Comparison of ENCODE assay signal across 34 mouse cellular contexts in the genomic region with DNA sequence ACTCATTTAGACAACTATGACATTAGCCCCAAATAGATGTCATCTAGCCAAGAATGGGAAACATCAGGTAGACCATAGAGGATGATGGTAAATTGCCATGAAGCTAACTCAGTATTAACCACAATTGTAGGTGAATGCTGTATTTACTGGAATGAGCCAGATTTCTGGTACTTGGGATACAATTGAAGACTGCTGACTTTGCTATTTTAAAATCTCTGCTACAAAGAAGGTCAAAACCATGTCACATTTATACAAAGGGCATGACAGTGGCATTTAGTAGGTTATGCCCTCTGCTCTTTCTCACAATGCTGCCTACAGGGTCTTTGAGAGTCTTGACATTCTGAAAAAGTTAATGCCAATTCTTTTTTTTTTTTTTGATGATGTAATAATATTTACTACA.
"Had no signal": no experiment of that assay in that cellular context is flagged by ENCODE, and none has a peak within 500 bp of the region (broad histone marks: within the 10 kb centered on the region; RNA-seq: fewer than 3 reads in every experiment).

No protein-coding gene starts in this region.

- H3K4me2 ChIP-seq: heart, embryonic 12.5 days; heart, embryonic 13.5 days; heart, embryonic 15.5 days; hindbrain, embryonic 12.5 days; hindbrain, embryonic 13.5 days; hindbrain, embryonic 14.5 days; hindbrain, embryonic 15.5 days; intestine, embryonic 15.5 days; kidney, embryonic 15.5 days had no signal

- H3K27ac ChIP-seq: heart, embryonic 10.5 days; heart, embryonic 13.5 days; heart, embryonic 15.5 days; hindbrain, embryonic 10.5 days; hindbrain, embryonic 12.5 days; hindbrain, embryonic 13.5 days; hindbrain, embryonic 14.5 days; hindbrain, embryonic 15.5 days; hindbrain, postnatal 0 days; intestine, embryonic 15.5 days; kidney, embryonic 15.5 days; kidney, postnatal 0 days; layer of hippocampus, adult 2 months; left cerebral cortex, adult 2 months had no signal

- H3K9ac ChIP-seq: heart, embryonic 12.5 days; heart, embryonic 13.5 days; heart, embryonic 15.5 days; hindbrain, embryonic 12.5 days; hindbrain, embryonic 13.5 days; hindbrain, embryonic 14.5 days; hindbrain, embryonic 15.5 days; intestine, embryonic 15.5 days; kidney, embryonic 15.5 days had no signal

- H3K4me1 ChIP-seq: heart, embryonic 10.5 days; heart, embryonic 12.5 days; heart, embryonic 13.5 days; heart, embryonic 15.5 days; hindbrain, embryonic 10.5 days; hindbrain, embryonic 12.5 days; hindbrain, embryonic 13.5 days; hindbrain, embryonic 15.5 days; intestine, embryonic 15.5 days; kidney, embryonic 15.5 days had no signal

- H3K36me3 ChIP-seq: heart, embryonic 10.5 days; heart, embryonic 12.5 days; heart, embryonic 13.5 days; heart, embryonic 15.5 days; hindbrain, embryonic 10.5 days; hindbrain, embryonic 12.5 days; hindbrain, embryonic 13.5 days; hindbrain, embryonic 15.5 days; intestine, embryonic 15.5 days; kidney, embryonic 15.5 days had no signal

- H3K27me3 ChIP-seq: heart, embryonic 12.5 days; heart, embryonic 13.5 days; heart, embryonic 15.5 days; hindbrain, embryonic 12.5 days; hindbrain, embryonic 13.5 days; hindbrain, embryonic 15.5 days; intestine, embryonic 15.5 days; kidney, embryonic 15.5 days had no signal

- DNase-seq: heart, postnatal 10 days; heart, postnatal 14 days; heart, postnatal 36 days; heart, postnatal 4 days; kidney, adult 11 months; kidney, adult 18-20 months; kidney, adult 2 months; kidney, adult 8-10 months; kidney, postnatal 10 days; kidney, postnatal 14 days; kidney, postnatal 25 days; kidney, postnatal 36 days; kidney, postnatal 4 days; layer of hippocampus, adult 9-11 months; layer of hippocampus, postnatal 36 days had no signal

- H3K9me3 ChIP-seq: heart, embryonic 10.5 days; heart, embryonic 12.5 days; heart, embryonic 13.5 days; heart, embryonic 15.5 days; hindbrain, embryonic 10.5 days; hindbrain, embryonic 12.5 days; hindbrain, embryonic 13.5 days; hindbrain, embryonic 15.5 days; intestine, embryonic 15.5 days; kidney, embryonic 15.5 days had no signal

- H3K4me3 ChIP-seq: heart, embryonic 10.5 days; heart, embryonic 12.5 days; heart, embryonic 13.5 days; heart, embryonic 15.5 days; hindbrain, embryonic 10.5 days; hindbrain, embryonic 12.5 days; hindbrain, embryonic 13.5 days; hindbrain, embryonic 15.5 days; intestine, embryonic 15.5 days; kidney, embryonic 15.5 days; layer of hippocampus, adult 2 months; left cerebral cortex, adult 2 months had no signal

- ATAC-seq: hindbrain, embryonic 16.5 days; hindbrain, postnatal 0 days; inflammation-experienced regulatory T-cells, adult 6 months; intestine, embryonic 15.5 days; intestine, embryonic 16.5 days; intestine, postnatal 0 days had no signal
